Mouse (Mus musculus): Measurements from ENCODE around the gene Cartpt. TPM values are rescaled to one million over a fixed set of nuclear protein-coding genes. Genes with fewer than 3 reads are reported as not detected.
"Not testable (repeated sequence)": the region's sequence is repeated elsewhere in the genome, so short reads cannot be mapped to it uniquely, and the experiment has no call there.

The Cartpt gene
- total RNA-seq, 2 experiments from 2014 or later, result 6.7 to 14.4 TPM

DNA sequence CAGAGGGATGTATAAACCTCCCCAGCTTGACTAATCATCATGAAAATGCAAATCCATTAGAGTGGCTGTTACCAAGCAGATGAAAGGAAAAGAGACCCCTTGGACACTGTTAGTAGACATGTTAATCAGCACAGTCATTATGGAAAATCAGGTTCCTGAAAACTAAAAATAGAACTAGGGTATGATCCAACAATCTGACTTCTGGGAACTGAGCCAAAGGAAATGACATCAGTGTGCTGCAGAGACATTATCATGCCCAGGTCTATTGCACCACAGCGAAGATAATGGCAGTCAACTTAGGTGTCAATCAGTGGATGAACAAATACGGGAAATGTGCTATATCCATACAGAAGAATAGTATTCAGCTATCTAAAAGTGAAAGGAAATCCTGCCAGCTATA, 43.0 kb downstream of the Cartpt start:
- no peak for DNase-seq (ENCODE audit: low spot score in 2 of 2)

- no peak for DNase-seq (ENCODE audit: low spot score in 2 of 2)
These were observed 43.6 kb downstream of the Cartpt start for GRCm38 (mm10) chr13:99857336-99857735.

GRCm38 (mm10) chr13:99855229-99855628, 45.7 kb downstream of the Cartpt start:
- no peak for DNase-seq (ENCODE audit: low spot score in 2 of 2)

GRCm38 (mm10) chr13:99853131-99853530, 47.8 kb downstream of the Cartpt start:
- no peak for DNase-seq (ENCODE audit: low spot score in 2 of 2)

DNA sequence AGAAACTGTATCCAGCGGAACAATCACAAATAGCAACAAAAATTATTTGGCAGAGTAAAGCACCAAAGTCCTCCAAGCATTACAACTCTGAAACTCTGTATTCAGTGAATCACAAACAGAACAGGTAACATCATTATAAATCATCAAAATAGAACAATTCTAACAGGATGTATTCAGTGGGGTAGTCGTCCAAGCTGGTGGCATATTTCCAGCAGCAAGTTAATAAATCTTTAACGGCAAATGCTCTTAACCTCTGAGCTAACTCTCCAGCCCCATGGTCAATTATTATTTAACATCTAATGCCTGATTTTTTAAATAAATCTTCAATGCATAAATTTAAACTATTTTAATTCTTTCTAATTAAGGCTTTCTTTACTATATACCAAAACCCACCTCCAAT, 48.5 kb downstream of the Cartpt start:
- not testable (repeated sequence) for DNase-seq (ENCODE audit: low spot score in 2 of 2)

GRCm38 (mm10) chr13:99851026-99851425, 49.9 kb downstream of the Cartpt start:
- no peak for DNase-seq (ENCODE audit: low spot score in 2 of 2)

DNA sequence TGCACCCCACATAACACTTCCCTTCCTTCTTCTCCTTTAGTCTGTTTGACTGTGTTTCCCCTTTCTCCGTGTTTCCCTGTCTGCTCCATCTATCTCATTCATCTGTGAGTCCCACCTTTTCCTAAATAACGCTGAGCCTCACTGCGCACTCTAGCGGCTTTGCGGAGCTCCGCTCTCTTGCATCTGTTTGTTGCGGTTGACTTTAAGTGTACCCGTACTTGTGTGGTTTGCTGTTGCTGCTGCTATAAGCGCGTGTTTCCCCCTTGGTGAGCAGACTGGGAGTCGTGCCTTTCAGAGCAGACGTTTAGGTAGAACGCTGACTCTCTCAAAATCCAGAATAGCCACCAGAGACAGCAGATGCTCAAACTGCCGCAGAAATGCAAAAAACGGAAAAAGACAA, 51.3 kb downstream of the Cartpt start:
- no peak for DNase-seq (ENCODE audit: low spot score in 2 of 2)

Other genes starting within 250 kb of the Cartpt start
- gene Mccc2, start 114.5 kb upstream of the Cartpt start, total RNA-seq (2021), result 10 to 100 TPM; 69.0 to 83.4 TPM
- gene Bdp1, start 203.0 kb upstream of the Cartpt start, total RNA-seq (2021), result 10 to 100 TPM; 26.8 to 33.0 TPM
- gene Serf1, start 206.9 kb upstream of the Cartpt start, total RNA-seq (2021), result 10 to 100 TPM; 15.2 to 22.2 TPM
- 10 to 100 TPM; 29.5 to 32.4 TPM for gene Smn1, start 223.8 kb upstream of the Cartpt start, total RNA-seq (2021)

Data from adrenal gland, adult 18-20 months (tissue).